Mouse (Mus musculus) 3134 (cell line): ENCODE data around the gene Diaph2.
"Not testable (repeated sequence)": the region's sequence is repeated elsewhere in the genome, so short reads cannot be mapped to it uniquely, and the experiment has no call there.

Experiments used
- DNase-seq: peaks from one replicate; pipeline ENCODE4 v3.0.0-alpha.2; 2011; ENCODE audit warnings: low spot score; ENCODE audit not compliant: insufficient read length; ENCODE audit errors: extremely low read depth

Diaph2 gene

DNA sequence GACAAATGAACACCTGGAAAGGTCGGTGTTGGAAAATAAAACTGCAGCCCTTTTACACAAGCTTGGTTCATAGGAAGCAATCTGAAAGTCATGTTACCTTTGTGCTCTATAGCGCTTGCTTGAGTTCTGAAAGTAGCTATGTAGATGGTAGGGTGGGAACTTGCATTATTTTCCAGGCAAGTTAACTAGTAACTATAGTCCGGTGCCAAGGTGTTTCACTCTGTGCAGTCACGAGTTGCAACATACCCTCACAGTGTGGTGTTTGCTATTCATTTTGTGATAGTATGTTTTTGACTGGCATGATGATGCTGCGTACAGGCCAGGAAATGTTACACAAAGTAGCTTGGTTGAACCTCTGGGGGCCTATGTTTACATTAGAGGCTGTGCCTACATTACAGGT is 34.5 kb downstream of the Diaph2 start:
- DNase-seq, result no peak

GRCm38 (mm10) chrX:129799920-129800319 is 50.4 kb downstream of the Diaph2 start:
- not testable (repeated sequence) for DNase-seq

DNA sequence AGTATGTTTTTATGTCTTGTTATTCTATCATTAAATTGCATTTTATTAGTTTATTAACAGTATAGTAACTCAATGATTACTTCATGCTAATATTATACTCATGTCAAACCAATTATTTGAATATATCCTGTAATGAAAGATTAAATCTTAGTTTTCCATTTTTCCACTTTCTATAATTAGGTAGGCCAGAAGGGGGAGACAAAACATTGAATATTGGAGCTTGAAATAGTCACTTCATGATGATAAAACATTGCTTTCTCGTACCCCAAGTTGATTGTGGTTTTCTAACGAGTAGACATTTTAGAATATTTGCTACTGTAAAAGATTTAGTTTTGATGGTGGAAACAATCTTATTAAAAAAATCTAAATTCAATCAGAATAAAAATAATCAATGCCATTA is 82.4 kb downstream of the Diaph2 start:
- DNase-seq, result no peak

DNA sequence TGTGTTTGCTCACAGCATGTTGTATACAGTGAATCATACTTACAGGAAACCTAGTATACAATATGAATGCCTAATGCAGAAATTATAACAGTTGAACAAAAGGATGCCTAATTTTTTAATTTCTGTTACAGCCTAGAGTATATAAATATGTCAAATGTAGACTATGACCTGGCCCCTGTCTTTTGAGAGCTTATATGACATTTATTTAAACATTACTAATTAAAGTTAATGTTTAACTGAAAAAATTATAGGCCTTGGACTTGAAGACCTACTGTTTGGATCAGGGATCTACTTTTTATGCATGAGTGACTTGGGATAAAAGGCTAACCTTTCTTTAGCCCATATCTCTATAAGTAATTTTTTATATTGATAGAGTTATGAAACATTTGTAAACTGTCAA is 84.3 kb downstream of the Diaph2 start:
- DNase-seq, result no peak

GRCm38 (mm10) chrX:129884465-129884864 is 134.9 kb downstream of the Diaph2 start:
- DNase-seq, result no peak

GRCm38 (mm10) chrX:129925806-129926205 is 176.3 kb downstream of the Diaph2 start:
- no peak for DNase-seq

DNA sequence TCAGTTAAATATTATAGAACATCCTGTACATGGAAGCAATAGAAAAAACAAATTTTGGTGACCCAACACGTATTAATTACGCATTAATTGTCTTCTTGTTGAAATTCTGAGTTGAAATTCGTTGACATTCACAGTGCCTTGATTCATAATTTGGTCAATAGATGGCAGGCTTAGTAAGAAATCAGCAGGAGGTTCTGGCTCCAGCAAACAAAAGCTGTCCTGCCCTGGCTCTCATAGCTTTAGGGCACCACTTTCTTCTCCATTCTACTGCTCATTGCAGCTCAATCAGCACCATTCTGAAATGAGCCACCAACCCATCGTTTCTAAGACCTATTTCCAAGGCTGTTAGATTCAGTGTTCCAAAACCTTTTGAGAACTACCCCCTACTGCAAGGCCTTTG is 225.3 kb downstream of the Diaph2 start:
- no peak for DNase-seq

DNA sequence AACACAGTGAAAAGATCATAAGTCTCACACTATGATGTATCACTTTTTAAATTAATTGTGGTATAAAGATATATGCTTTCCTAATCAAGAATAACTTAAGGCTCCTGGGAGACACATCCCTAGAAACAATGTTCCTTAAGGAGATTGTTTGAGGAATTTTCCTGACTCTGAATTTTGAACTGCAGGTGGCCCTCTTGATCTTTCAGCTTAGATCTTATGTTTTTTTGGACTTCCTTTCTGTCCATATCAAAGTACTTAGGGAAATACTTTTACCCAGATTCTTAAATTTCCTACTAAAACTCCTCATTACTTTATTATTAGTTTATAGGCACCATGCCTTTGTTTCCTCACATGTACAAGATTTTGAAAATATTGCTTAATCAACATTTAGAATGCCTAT is 258.7 kb downstream of the Diaph2 start:
- no peak for DNase-seq

- no peak for DNase-seq
These were observed 270.2 kb downstream of the Diaph2 start for GRCm38 (mm10) chrX:130019735-130020134.

DNA sequence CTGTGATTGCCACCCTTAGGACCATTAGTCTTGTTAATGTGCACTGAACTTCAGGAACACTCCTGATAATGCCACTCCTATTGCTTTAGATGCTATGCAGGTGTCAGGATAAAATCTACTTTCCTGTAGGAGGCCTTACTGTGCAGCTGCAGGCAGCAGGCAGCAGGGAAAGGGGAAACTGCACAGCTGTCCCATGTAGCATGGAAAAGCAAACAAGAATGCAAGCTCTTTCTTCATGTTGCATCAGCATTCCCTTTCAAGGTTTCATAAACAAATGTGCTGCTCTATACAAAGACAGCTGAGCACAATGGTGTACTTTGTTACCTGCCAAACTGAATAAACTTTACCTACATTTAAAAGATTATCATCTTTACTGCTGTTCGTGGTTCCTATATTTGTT is 295.0 kb downstream of the Diaph2 start:
- no peak for DNase-seq

- no peak for DNase-seq
These were observed 399.7 kb downstream of the Diaph2 start for GRCm38 (mm10) chrX:130149216-130149615.

DNA sequence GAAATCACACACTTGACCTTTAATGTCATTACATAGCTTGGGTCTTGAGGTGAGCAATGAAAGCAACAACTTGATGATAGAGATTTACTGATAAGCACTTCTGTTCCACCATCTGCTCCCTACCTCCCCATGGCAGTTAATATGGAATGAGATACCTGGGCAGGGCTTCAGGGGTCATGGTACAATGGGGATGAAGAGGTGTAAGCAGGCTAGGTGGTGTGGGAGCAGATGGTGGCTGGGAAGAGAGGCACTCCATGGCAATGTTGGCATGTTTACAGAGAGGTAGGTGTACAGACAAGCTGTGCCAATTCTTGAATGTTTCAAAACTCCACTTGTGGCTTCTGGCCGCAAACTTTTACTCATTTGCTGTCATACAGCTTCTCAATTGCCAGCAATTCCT is 402.6 kb downstream of the Diaph2 start:
- no peak for DNase-seq

- no peak for DNase-seq
These were observed 423.6 kb downstream of the Diaph2 start for GRCm38 (mm10) chrX:130173126-130173525.

DNA sequence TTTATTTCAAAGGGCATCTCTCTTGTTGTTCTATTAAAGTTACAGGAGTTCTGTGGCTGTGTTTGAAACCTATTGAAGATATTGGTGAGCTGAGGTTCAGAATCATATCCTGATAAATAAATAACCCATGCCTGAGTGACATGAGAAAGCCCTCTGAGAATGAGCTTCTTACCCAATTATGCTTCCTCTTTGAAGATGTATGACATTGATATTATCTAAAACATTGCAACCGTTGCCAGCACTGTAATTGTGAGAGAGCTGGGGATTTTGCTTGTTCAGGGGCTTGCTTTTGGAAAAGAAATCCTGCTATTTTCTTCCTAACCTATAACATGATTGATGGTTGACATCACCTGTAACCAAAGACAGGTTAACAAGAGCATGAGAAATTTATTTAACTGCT is 438.3 kb downstream of the Diaph2 start:
- no peak for DNase-seq

GRCm38 (mm10) chrX:130188449-130188848 is 438.9 kb downstream of the Diaph2 start:
- DNase-seq, result no peak

DNA sequence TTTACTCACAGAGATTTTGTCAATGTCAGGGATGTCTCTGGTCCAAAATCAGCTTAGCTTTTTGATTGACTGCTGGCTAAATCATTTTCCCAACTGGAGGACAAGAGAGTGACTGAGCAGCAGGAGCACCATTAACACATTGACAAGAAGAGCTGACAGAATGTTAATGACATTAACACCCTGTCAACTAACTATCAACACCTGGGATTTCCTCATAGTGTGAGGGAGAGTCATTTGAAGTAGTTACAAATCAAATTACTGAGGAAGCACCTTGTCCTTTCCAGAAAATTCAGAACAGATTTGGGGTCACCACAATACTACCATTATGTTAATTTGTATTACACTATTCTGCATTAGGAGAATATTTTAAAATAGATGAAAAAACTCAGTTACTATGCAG is 439.7 kb downstream of the Diaph2 start:
- DNase-seq, result no peak

DNA sequence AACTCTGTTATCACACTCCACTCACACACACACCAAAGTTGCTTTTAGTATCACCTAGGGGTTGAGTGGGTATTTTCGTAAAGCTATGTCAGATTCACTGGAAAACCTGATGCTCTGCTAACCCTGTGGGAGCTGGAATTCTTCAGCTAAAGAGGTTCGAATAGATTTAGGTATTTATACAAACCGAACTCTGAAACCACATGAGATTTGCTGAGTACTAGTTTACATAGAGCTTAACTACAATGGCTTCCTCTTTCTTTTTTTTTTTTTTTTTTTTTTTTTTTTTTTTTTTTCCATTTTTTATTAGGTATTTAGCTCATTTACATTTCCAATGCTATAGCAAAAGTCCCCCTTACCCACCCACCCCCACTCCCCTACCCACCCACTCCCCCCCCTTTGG is 447.9 kb downstream of the Diaph2 start:
- DNase-seq, result not testable (repeated sequence)

- DNase-seq, result no peak
These were observed 455.7 kb downstream of the Diaph2 start for GRCm38 (mm10) chrX:130205243-130205642.

GRCm38 (mm10) chrX:130212227-130212626 is 462.7 kb downstream of the Diaph2 start:
- DNase-seq, result no peak

GRCm38 (mm10) chrX:130212759-130213158 is 463.2 kb downstream of the Diaph2 start:
- DNase-seq, result no peak

GRCm38 (mm10) chrX:130230045-130230444 is 480.5 kb downstream of the Diaph2 start:
- no peak for DNase-seq

DNA sequence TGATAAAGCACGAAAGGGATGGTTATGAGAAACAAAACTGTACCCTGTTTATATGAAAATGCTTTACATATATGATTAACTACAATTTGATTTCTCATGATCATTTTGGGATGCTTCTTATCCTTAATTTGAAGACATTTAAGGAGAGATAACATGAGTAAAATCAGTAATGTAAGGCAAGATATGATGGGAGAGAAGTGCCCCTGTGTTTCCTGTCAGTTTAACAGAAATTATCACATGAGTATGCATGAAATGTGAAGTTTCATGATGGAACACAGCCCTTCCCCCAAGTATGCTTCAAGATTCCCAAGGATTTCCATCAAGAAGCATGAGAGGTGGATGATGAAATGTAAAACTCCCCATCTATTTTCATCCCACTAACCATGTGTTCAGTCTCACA is 485.6 kb downstream of the Diaph2 start:
- no peak for DNase-seq

DNA sequence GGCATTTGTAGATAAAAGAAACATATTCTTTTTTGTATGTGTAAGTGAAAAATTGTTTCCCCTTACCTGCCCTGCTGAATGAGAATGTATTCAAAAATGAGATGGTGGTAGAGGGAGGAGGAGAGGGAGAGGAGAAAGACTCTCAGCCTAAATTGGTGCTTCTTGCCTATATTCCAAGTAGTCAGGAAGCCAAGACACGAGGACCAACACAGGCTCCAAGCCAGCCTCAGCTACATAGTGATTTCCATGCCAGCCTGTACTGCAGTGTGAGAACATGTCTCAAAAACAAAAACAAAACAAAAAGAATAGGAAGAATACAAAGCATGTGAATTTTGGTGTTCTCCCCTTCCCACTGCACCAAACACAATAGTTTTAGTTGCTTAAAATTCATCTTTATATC is 497.1 kb downstream of the Diaph2 start:
- DNase-seq, result no peak

- DNase-seq, result no peak
These were observed 504.1 kb downstream of the Diaph2 start for GRCm38 (mm10) chrX:130253664-130254063.
